Mouse (Mus musculus) neural tube, embryonic 14.5 days (tissue): ENCODE measurements around the gene Hpse. TPM values are rescaled to one million over a fixed set of nuclear protein-coding genes. Genes with fewer than 3 reads are reported as not detected.

Experiments used
- ATAC-seq: fragments of 200-750 bp; cut with Nextera tagmentation; 2 replicates; pipeline ENCODE4 v1.8.0; 2017; ENCODE audit warnings: low read depth, mild to moderate bottlenecking, moderate TSS enrichment, moderate library complexity
- H3K27ac ChIP-seq: fragments of 300-500 bp; sonication (generic); 2 replicates; pipeline ENCODE4 v1.5.1; 2014; ENCODE audit warnings: low read depth, mild to moderate bottlenecking, control low read depth, low read length, moderate library complexity, mixed read lengths
- H3K27me3 ChIP-seq: fragments of 300-500 bp; sonication (generic); 2 replicates; pipeline ENCODE4 v1.6.1; 2014; ENCODE audit warnings: low read length; ENCODE audit not compliant: control insufficient read depth, insufficient read depth
- H3K36me3 ChIP-seq: fragments of 300-500 bp; sonication (generic); 2 replicates; pipeline ENCODE4 v1.6.1; 2014; ENCODE audit warnings: low read length, mixed read lengths; ENCODE audit not compliant: control insufficient read depth, insufficient read depth
- H3K4me1 ChIP-seq: fragments of 300-500 bp; sonication (generic); 2 replicates; pipeline ENCODE4 v1.6.1; 2014; ENCODE audit warnings: low read length; ENCODE audit not compliant: control insufficient read depth, insufficient read depth
- H3K4me2 ChIP-seq: fragments of 300-500 bp; sonication (generic); 2 replicates; pipeline ENCODE4 v1.6.1; 2014; ENCODE audit warnings: mild to moderate bottlenecking, low read depth, low read length, control low read depth
- H3K4me3 ChIP-seq: fragments of 300-500 bp; sonication (generic); 2 replicates; pipeline ENCODE4 v1.5.1; 2014; ENCODE audit warnings: low read depth, low read length, control low read depth, mixed read lengths
- H3K9ac ChIP-seq: fragments of 300-500 bp; sonication (generic); replicated peaks from 2 replicates; pipeline ENCODE4 v1.6.1; 2014; ENCODE audit warnings: low read depth, mild to moderate bottlenecking, control low read depth, low read length, mixed read lengths
- H3K9me3 ChIP-seq: fragments of 300-500 bp; sonication (generic); 2 replicates; pipeline ENCODE4 v1.6.1; 2016; ENCODE audit warnings: low read length; ENCODE audit not compliant: control insufficient read depth
- WGBS: fragments of 180-500 bp; shearing (Covaris S2); extraction: QIAGEN DNeasy Blood & Tissue Kit; methylation state at CpG from one replicate; pipeline ENCODE4 v1.1.7; 2014; 5-methylcytosine and 5-hydroxymethylcytosine counted together
- polyA plus RNA-seq: library from polyadenylated mRNA; unstranded; fragments of >200 nt; fragmentation: Nextera tagmentation; extraction: Ambion mirVana; gene quantifications from 2 replicates; pipeline ENCODE4 v1.2.1, GENCODE M21; 2014

The Hpse gene
- polyA plus RNA-seq, 1 experiment from 2014 or later, result 0.31 TPM

GRCm38 (mm10) chr5:100638483-100638882 lies 81.0 kb downstream of the Hpse start:
- Histone ChIP-seq H3K9ac (no peak overlapping the region), H3K4me1 (no peaks in the 10 kb centered on the region), H3K4me3 (no peak overlapping the region), H3K27ac (no peak overlapping the region), H3K36me3 (no peaks in the 10 kb centered on the region), H3K27me3 (no peaks in the 10 kb centered on the region), H3K4me2 (no peak overlapping the region), H3K9me3 (no peaks in the 10 kb centered on the region)
- ATAC-seq, result no peak
- 92% methylated on average over 8 of the region's 8 CpGs for WGBS

DNA sequence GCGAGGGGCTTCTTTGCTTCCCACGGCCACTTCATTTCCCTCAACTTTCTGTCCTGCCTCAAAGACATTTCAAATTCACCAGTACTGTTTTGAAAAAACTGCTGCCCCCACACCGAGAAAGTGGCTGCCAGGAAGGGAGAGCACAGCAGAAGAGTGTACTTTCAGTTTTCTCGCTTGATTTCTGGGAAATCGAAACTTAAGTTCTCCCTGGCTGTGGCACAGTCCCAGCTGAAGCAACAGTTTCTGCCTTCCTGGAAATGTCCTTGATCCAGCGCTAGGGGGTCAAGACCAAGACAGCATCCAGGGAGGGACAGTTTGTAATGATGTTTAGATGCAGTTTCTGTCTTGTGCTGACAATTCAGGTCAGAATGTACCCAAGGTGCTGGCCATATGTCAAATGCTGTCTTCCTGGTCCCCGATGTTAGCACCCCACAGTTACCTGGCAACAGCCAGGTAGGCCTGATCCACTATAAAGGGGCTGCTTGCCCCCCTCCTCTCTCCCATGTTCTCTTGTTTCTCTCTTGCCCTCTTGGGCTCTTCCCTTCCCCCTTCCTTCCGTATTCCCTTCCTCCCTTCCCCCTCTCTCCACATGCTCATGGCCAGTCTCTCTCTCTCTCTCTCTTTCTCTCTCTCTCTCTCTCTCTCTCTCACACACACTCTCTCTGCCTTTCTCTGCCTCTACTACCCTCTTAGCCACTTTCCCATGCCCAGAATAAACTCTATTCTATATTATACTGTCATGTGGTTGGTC lies 82.5 kb downstream of the Hpse start:
- no peak overlapping the region for H3K9ac ChIP-seq
- H3K27ac ChIP-seq, result no peak overlapping the region
- no peaks in the 10 kb centered on the region for H3K27me3 ChIP-seq
- ATAC-seq, result no peak
- H3K4me1 ChIP-seq, result no peaks in the 10 kb centered on the region
- WGBS, result 73% methylated on average over 8 of the region's 8 CpGs
- no peaks in the 10 kb centered on the region for H3K36me3 ChIP-seq
- H3K4me2 ChIP-seq, result no peak overlapping the region
- H3K9me3 ChIP-seq, result no peaks in the 10 kb centered on the region
- H3K4me3 ChIP-seq, result no peak overlapping the region

GRCm38 (mm10) chr5:100635908-100636307 lies 83.6 kb downstream of the Hpse start:
- Histone ChIP-seq H3K27ac (no peak overlapping the region), H3K9me3 (no peaks in the 10 kb centered on the region), H3K36me3 (no peaks in the 10 kb centered on the region), H3K27me3 (no peaks in the 10 kb centered on the region), H3K4me2 (no peak overlapping the region), H3K4me3 (no peak overlapping the region), H3K9ac (no peak overlapping the region), H3K4me1 (no peaks in the 10 kb centered on the region)
- ATAC-seq, result no peak
- WGBS, result 95% methylated on average over 4 of the region's 4 CpGs

GRCm38 (mm10) chr5:100634885-100635478 lies 84.5 kb downstream of the Hpse start:
- no peak overlapping the region for H3K27ac ChIP-seq
- H3K4me2 ChIP-seq, result no peak overlapping the region
- no peak overlapping the region for H3K9ac ChIP-seq
- H3K27me3 ChIP-seq, result no peaks in the 10 kb centered on the region
- no peaks in the 10 kb centered on the region for H3K9me3 ChIP-seq
- H3K4me1 ChIP-seq, result no peaks in the 10 kb centered on the region
- WGBS, result 84% methylated on average over 8 of the region's 8 CpGs
- H3K4me3 ChIP-seq, result no peak overlapping the region
- ATAC-seq, result no peak
- no peaks in the 10 kb centered on the region for H3K36me3 ChIP-seq

DNA sequence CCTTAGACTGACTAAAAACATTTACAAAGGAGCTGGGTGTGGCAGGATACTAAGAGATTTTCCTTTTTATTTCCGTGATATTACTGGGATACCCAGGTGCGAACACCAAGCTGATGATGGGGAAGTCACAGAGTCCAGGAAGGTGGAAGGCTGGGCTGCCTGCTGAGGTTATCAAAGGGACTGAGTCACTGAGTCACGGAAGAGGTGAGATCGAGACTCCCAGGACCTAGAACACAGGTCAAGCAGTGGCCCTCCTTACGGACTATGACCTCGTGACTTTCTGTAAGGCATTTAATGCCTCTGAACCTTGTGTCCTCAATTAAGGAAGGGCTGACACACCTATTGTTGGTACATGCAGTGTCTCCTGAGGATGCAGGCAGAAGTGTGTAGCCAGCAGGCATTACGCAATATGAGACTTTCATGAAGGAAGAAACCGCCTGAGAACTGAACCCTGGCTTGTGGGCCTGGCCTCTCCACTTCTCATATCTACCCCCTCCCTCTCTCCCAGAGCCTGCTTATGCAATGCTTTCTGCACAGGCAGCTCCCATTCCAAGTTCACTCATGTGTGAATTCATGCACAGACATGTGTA lies 86.9 kb downstream of the Hpse start:
- H3K27me3 ChIP-seq, result no peaks in the 10 kb centered on the region
- 92% methylated on average over 8 of the region's 8 CpGs for WGBS
- ATAC-seq, result no peak
- no peak overlapping the region for H3K4me2 ChIP-seq
- no peaks in the 10 kb centered on the region for H3K36me3 ChIP-seq
- no peaks in the 10 kb centered on the region for H3K9me3 ChIP-seq
- no peak overlapping the region for H3K27ac ChIP-seq
- no peak overlapping the region for H3K9ac ChIP-seq
- H3K4me1 ChIP-seq, result no peaks in the 10 kb centered on the region
- no peak overlapping the region for H3K4me3 ChIP-seq

Other genes starting within 250 kb of the Hpse start
- gene Lin54, start 219.1 kb downstream of the Hpse start, polyA plus RNA-seq, result 7.9 and 9.8 TPM in 2 replicates
- gene Cops4, start 201.4 kb downstream of the Hpse start, polyA plus RNA-seq, result 188 and 189 TPM in 2 replicates
- gene Plac8, start 147.5 kb downstream of the Hpse start, polyA plus RNA-seq, result 0.48 and 0.89 TPM in 2 replicates
- gene Coq2, start 44.6 kb downstream of the Hpse start, polyA plus RNA-seq, result 58.7 and 59.5 TPM in 2 replicates
- 27.3 and 29.7 TPM in 2 replicates for gene Helq, start 78.9 kb upstream of the Hpse start, polyA plus RNA-seq
- gene Mrps18c, start 78.9 kb upstream of the Hpse start, polyA plus RNA-seq, result 152 and 184 TPM in 2 replicates
- 15.4 and 15.5 TPM in 2 replicates for gene Abraxas1, start 101.2 kb upstream of the Hpse start, polyA plus RNA-seq
- gene Gpat3, start 126.0 kb upstream of the Hpse start, polyA plus RNA-seq, result 1.1 and 1.9 TPM in 2 replicates